Mouse (Mus musculus) cortical plate, adult 2 months (tissue): Measurements from ENCODE around the gene Ehd4. TPM values are rescaled to one million over a fixed set of nuclear protein-coding genes. Genes with fewer than 3 reads are reported as not detected.

Experiments used
- H3K27ac ChIP-seq: fragments of 200-500 bp; 2 replicates; pipeline ENCODE4 v1.5.1; 2012; ENCODE audit warnings: low read length, control low read depth, inconsistent platforms; ENCODE audit not compliant: insufficient read depth
- H3K4me1 ChIP-seq: fragments of 200-500 bp; 2 replicates; pipeline ENCODE4 v1.6.1; 2011; ENCODE audit warnings: low read length; ENCODE audit not compliant: control insufficient read depth, insufficient read depth
- H3K4me3 ChIP-seq: fragments of 200-500 bp; 2 replicates; pipeline ENCODE4 v1.5.1; 2011; ENCODE audit warnings: mild to moderate bottlenecking, low read length, control low read depth; ENCODE audit not compliant: insufficient read depth
- CTCF ChIP-seq: fragments of 200-500 bp; IDR thresholded peaks from 2 replicates; pipeline ENCODE4 v1.5.1; 2011; ENCODE audit warnings: mild to moderate bottlenecking, control low read depth, low read length; ENCODE audit not compliant: insufficient read depth; ENCODE audit errors: extremely low read depth
- POLR2A ChIP-seq: fragments of 200-500 bp; IDR thresholded peaks from 2 replicates; pipeline ENCODE4 v1.6.1; 2011; ENCODE audit warnings: mild to moderate bottlenecking, low read length, control low read depth; ENCODE audit not compliant: insufficient read depth; ENCODE audit errors: extremely low read depth
- polyA plus RNA-seq: library from polyadenylated mRNA; depleted of rRNA; stranded (reverse); fragments of >200 nt; gene quantifications from 2 replicates; pipeline ENCODE4 v1.2.3, GENCODE M21; 2012; rRNA removed

The Ehd4 gene
- 9.1 and 10.6 TPM in 2 replicates for polyA plus RNA-seq

DNA sequence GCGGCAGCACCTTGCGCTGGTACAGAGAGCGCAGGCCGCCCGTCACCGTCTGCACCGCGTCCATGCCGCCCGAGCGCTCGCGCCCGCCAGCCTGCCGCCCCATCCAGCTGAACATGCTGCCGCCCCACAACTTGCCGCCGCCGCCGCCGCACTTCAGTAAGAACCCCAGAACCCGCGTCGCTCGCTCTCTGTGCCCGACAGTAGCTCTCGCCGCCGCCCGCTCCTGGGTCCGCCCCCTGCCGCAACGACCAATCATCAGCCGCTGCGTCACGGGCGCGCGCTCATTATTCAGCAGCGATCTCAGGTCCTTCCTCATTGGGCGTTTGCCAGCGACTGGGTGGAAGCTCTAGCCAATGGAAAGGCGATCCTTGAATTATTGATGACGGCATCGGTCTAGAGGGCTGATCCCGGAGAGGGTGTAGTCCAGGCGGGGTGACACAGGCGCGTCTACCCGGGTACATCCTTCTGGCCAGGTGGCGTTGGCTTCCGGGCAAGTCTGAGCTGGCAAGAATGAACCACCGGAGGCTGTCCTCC, at the start of gene Ehd4:
Gene Ehd4, minus strand, starts transcription at position 246 of the 534 bp plus-strand sequence.
- TF ChIP-seq CTCF (no peak), POLR2A (no peak)
- no peak within 1 kb of the TSS for H3K27ac ChIP-seq
- no peaks in the 10 kb centered on the region for H3K4me1 ChIP-seq
- peak within 1 kb of the TSS; percentile 56 for H3K4me3 ChIP-seq

DNA sequence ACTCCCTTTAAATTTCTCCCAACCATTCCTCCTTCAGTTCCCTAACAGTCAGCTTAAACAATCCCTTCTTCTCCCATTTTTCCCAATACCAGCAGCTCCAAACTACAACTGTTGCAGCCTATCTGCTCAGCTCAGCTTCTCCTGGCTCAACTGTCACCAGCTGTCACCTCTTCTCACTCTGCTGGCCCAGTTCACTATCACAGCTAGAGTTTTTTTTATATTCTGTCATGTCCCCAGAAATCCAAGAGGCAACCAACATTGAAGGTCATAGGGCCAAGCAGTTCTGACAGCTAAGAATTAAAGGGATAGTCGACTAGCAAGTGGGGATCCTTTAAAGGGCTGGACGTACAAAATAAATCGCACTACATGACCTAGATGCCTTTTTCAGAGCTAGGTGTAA, 49.3 kb upstream of the Ehd4 start:
- H3K4me3 ChIP-seq, result no peak overlapping the region
- TF ChIP-seq CTCF, result no peak
- TF ChIP-seq POLR2A, result no peak
- peaks cover 2% of the 10 kb centered on the region; the same call in 1 of the 2 replicates for H3K4me1 ChIP-seq
- H3K27ac ChIP-seq, result no peak overlapping the region

DNA sequence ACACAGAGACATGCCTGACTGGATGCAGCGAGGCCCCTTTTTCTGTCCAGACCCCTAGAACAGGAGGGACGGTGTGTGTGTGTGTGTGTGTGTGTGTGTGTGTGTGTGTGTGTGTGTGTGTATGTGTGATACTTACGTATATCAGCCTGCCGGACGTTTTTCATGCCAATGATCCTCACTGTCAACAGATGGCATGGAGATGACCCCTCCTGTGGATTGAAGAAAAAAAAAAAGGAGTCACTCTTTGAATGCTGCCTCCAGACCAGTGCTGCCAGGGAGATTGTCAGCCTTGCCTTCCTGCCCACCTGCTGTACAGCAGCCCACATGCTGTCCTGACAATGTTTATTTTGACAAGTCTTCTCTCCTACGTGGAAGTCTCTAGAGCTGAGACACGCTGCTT, 45.7 kb upstream of the Ehd4 start:
- Histone ChIP-seq H3K4me1 (peaks cover 2% of the 10 kb centered on the region; the same call in 1 of the 2 replicates), H3K4me3 (no peak overlapping the region), H3K27ac (no peak overlapping the region)
- no peak for TF ChIP-seq CTCF
- no peak for TF ChIP-seq POLR2A

DNA sequence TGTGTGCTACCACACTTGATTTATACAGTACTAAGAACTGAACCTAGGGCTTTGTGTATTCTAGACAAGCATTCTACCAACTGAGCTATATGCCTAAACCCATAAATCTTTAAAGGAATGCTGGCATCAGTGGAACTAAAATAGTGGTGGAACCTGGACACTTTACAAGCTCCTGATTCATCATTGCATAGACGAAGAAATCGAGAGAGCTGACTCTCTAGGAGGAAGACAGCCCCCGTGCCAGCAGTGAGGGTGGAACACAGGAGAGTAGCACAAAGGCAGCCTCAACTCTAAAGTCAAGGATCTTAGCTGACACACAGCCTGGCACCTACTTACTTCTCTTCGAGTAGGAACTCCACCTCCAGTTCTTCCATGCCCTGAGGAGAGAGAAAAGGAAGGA, 33.8 kb upstream of the Ehd4 start:
- Histone ChIP-seq H3K27ac (no peak overlapping the region), H3K4me1 (no peaks in the 10 kb centered on the region), H3K4me3 (no peak overlapping the region)
- TF ChIP-seq POLR2A (no peak), CTCF (no peak)

DNA sequence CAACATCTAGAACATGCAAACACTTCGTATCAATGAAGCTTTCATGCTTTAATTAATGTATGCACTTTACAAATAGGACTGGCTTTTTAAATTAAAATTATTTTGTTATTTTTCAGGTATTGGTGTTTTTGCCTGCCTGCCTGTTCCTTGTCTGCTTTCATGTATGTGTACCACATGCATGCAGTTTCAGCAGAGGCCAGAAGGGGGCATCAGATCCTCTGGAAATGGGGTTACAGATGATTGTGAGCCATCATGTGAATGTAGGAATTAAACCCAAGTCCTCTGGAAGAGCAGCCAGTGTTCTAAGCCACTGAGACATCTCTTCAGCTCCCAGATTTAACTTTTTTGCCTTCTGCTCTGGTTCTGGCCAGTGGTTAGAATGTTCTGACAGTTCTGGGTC, 33.2 kb upstream of the Ehd4 start:
- H3K27ac ChIP-seq, result no peak overlapping the region
- TF ChIP-seq POLR2A, result no peak
- 0 out of 2 replicates have a peak, but pooled peaks have one; percentile 15 for TF ChIP-seq CTCF
- H3K4me1 ChIP-seq, result no peaks in the 10 kb centered on the region
- no peak overlapping the region for H3K4me3 ChIP-seq

DNA sequence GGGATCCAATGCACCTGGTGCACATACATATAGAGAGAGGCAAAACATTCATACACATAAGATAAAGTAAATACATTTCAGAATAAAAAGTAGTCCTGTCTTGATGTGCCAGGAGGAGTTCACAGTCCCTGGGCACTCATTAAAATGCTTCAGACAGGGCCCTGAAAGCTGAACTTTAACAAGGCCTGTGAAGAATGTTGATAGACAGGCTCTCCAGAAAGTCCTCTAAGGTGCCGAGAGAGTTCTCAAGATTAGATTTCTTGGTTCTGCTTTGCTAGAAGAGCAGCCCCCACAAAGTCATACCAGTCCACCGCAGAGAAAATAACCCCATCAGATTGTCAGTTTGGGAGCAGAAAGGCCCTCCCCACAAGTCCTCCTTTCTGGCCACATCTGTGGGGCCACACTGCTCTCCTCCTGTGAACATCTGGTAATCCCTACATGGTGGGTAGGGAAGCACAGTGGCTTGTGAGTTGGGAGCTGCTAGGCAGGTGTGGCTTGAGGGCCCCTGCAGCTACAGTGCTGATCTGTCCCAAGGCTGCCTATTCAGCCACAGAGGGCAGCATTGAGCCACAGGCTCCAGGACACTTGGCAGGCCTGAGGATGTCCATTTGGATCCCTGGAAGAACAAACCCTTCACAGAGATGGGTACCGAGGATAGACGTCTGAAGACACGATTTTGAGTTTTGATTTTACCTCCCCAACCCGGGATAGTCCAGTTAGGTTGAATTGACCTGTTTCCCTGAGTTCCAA, 31.3 kb upstream of the Ehd4 start:
- TF ChIP-seq CTCF, result peak; percentile 35
- no peak for TF ChIP-seq POLR2A
- Histone ChIP-seq H3K4me1 (no peaks in the 10 kb centered on the region), H3K27ac (no peak overlapping the region), H3K4me3 (no peak overlapping the region)

DNA sequence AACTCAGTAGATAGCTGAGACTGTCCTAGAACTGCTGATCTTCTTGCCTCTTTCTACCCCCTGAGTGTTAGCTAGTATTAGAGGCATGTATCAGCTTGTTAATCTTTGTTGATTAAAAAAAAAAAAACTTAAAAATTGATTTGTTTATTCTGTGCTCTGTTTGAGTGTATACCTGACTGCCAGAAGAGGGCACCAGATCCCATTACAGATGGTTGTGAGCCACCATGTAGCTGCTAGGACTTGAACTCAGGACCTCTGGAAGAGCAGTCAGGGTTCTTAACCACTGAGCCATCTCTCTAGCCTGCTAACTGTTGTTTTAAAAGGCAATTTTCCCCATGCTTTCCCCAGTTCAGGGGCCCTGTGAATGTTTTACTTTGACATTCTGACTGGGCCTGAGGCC, 24.5 kb upstream of the Ehd4 start:
- no peak overlapping the region for H3K27ac ChIP-seq
- TF ChIP-seq CTCF (peak; percentile 5; the same call in 1 of the 2 replicates), POLR2A (no peak)
- H3K4me1 ChIP-seq, result no peaks in the 10 kb centered on the region

DNA sequence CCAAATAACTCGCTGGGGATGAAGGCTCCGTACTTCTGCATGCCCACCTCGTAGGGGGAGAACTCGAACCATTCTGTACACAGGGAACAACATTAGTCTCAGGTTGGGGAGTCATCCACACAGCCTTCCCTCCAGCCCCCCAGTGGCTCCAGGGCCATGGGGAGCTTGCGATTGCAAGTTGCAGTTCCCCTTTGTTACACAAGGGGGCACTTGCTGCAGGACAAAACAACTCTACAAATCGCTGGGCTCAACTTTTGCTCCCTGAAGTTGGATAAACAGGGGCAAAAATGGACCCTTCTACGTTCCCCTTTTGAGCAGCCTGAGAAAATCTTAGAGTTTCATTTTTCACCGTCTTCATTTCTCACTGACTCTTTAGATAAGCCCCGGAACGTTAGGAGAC, 19.3 kb upstream of the Ehd4 start:
- no peaks in the 10 kb centered on the region for H3K4me1 ChIP-seq
- TF ChIP-seq CTCF (peak; percentile 81), POLR2A (no peak)
- no peak overlapping the region for H3K27ac ChIP-seq
- no peak overlapping the region for H3K4me3 ChIP-seq

More for the DNA sequence above, 24.5 kb upstream of the Ehd4 start:
- H3K4me3 ChIP-seq, result no peak overlapping the region

DNA sequence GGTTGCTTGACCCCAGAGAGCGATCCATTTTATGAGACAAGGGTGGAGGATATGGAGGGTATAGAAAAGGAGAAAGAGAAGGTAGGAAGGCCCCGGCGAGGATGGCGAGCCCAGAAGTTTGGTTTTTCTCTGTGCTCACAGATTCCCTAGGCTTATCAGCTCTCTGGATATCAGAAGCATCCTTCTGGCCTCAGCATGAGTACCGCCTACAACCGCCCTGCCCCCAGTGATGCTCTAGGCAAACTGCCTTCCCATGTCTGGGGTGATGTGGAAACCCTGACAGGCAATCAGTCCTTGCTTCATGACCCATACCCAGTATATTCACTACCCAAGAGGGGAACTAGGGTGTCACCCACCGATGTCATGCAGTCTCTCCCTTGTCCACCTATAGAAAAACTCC, 17.0 kb upstream of the Ehd4 start:
- TF ChIP-seq CTCF (no peak), POLR2A (no peak)
- Histone ChIP-seq H3K4me1 (no peaks in the 10 kb centered on the region), H3K27ac (no peak overlapping the region), H3K4me3 (no peak overlapping the region)

DNA sequence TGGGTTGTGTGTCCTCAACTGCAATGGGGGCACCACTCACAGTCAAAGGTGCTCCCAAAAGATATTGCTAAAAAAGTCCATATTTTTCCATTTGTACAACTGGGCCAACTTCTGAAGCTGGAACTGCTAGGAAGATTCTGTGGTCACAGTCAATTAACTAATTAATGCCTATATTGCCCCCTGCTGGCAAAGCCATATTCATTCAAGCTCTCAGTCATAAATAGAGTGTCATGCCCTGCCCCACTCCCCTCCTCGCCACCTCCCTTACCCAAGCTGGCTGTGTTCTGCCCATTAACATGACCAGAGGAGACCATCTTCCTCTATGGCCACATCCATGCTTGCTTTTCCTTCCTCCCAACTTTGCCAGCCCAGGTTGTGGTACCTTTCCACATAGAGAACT, 16.3 kb upstream of the Ehd4 start:
- peak; percentile 13; the same call in 1 of the 2 replicates for TF ChIP-seq CTCF
- TF ChIP-seq POLR2A, result no peak
- Histone ChIP-seq H3K27ac (no peak overlapping the region), H3K4me3 (no peak overlapping the region), H3K4me1 (no peaks in the 10 kb centered on the region)
